Mouse (Mus musculus): Measurements from ENCODE around the gene Pias1. TPM values are rescaled to one million over a fixed set of nuclear protein-coding genes. Genes with fewer than 3 reads are reported as not detected.

Pias1 gene
- total and polyA plus RNA-seq, 3 experiments: 7.7 to 21.5 TPM; not detected in 1

DNA sequence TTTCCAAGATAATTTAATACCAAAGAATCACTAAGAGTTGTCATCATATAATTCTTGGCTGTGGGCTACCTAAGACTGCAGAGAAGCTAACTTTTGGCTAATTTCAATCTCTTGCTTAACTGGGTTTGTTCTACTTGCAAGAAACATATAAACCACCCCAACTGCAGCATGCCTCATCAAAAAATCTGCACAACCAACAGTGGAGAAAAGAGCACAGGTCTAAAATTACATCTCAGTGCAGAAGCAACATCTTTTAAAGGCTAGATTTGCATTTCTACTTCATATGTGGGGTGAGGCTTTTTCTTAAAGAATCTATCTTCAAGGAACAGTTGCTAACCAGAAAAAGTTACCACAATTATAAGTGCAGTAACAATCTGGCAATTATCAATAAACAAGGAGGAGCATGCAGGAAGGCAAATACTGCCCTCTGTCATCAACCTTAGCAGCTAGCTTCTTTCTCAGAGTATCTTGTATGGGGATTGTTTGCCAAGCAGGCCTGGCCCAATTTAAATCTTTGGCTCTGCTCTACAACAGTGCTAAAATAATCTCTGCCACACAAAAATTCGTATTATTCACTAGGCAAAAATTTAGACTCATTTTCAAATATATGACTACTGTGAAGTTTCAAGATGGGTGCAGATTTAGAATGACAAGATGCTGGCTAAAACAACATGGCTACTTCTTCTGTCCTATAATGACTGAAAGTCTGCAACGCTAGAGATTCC lies 62.7 kb downstream of the Pias1 start:
- Histone ChIP-seq H3K9ac (ENCODE audit: control insufficient read depth, low read depth, low read length, poor library complexity, severe bottlenecking) (no peak overlapping the region), H3K79me2 (ENCODE audit: control insufficient read depth, insufficient read depth, low read length, poor library complexity) (peaks cover 3% of the 10 kb centered on the region), H3K9me3 (replicated peaks; ENCODE audit: insufficient read depth, low read length) (no peaks in the 10 kb centered on the region), H3K27ac (ENCODE audit: control insufficient read depth, low read depth, low read length) (no peak overlapping the region), H3K4me1 (ENCODE audit: control insufficient read depth in 1 of 2, insufficient read depth in 2 of 2, low read length in 2 of 2) (no peaks in the 10 kb centered on the region), H3K4me3 (ENCODE audit: control insufficient read depth in 1 of 2, insufficient read depth in 1 of 2, low read depth in 2 of 2, low read length in 2 of 2) (no peak overlapping the region), H3K27me3 (ENCODE audit: control insufficient read depth in 1 of 2, insufficient read depth in 2 of 2, low read length in 2 of 2) (no peaks in the 10 kb centered on the region), H3K36me3 (ENCODE audit: control insufficient read depth in 1 of 2, insufficient read depth in 2 of 2, low read length in 2 of 2) (peaks cover 0 to 1% of the 10 kb centered on the region in 2 experiments; a peak in 2 of 4 replicates)
- TF ChIP-seq POLR2A (IDR thresholded peaks at IDR 0.05; ENCODE audit: control insufficient read depth in 1 of 2, insufficient read depth in 1 of 2, low read depth in 1 of 2, low read length in 2 of 2, poor library complexity in 1 of 2) (no peak), POLR2AphosphoS2 (IDR thresholded peaks at IDR 0.05; ENCODE audit: low read length) (no peak)
- DNase-seq (ENCODE audit: low read depth, low spot score): no peak

DNA sequence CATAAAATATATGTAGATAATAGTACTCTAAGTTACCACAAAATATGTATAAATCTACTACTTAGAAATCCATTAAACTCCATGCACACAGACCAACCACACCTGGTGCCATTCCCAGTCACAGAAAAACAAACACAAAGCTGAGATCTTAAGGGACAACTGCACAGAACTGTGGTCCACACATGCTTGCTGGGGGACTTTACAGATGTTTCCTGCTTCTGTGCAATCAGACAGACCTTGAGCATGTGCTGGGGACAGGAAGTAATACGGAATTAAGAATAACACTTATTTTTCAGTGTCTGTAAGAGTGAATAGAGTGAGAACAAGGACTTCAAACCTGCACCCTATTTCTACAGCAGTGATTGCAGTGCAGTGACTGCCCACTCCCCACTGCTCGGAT lies 66.8 kb downstream of the Pias1 start:
- H3K4me1 ChIP-seq (ENCODE audit: control insufficient read depth in 1 of 2, insufficient read depth in 2 of 2, low read length in 2 of 2): peaks cover 0 to 2% of the 10 kb centered on the region in 2 experiments; a peak in 2 of 4 replicates
- no peak for TF ChIP-seq MYB (IDR thresholded peaks at IDR 0.05; ENCODE audit: low read depth, low read length)
- no peak for TF ChIP-seq GABPA (IDR thresholded peaks at IDR 0.05; ENCODE audit: low read depth, low read length)
- no peak for TF ChIP-seq TBP (IDR thresholded peaks at IDR 0.05; ENCODE audit: low read depth, low read length)
- no peak for TF ChIP-seq SIN3A (IDR thresholded peaks at IDR 0.05; ENCODE audit: low read length)
- no peak for TF ChIP-seq NRF1 (IDR thresholded peaks at IDR 0.05; ENCODE audit: insufficient read depth, low read depth, low read length, poor library complexity, severe bottlenecking)
- TF ChIP-seq NELFE (IDR thresholded peaks at IDR 0.05; ENCODE audit: low read depth, low read length): no peak
- no peak for TF ChIP-seq E2F4 (IDR thresholded peaks at IDR 0.05; ENCODE audit: borderline replicate concordance, low read depth, low read length)
- no peak for TF ChIP-seq ETS1 (IDR thresholded peaks at IDR 0.05; ENCODE audit: low read depth, low read length)
- TF ChIP-seq MAX (IDR thresholded peaks at IDR 0.05; ENCODE audit: low read length): no peak
- TF ChIP-seq SMC3 (IDR thresholded peaks at IDR 0.05; ENCODE audit: low read depth, low read length): no peak
- no peak for TF ChIP-seq TCF12 (IDR thresholded peaks at IDR 0.05; ENCODE audit: low read depth, low read length)
- TF ChIP-seq HCFC1 (IDR thresholded peaks at IDR 0.05; ENCODE audit: low read depth, low read length): no peak
- DNase-seq (ENCODE audit: low read depth, low spot score): no peak
- H3K79me2 ChIP-seq (ENCODE audit: control insufficient read depth, insufficient read depth, low read length, poor library complexity): no peaks in the 10 kb centered on the region
- H3K36me3 ChIP-seq (ENCODE audit: control insufficient read depth in 1 of 2, insufficient read depth in 2 of 2, low read length in 2 of 2): peaks cover 6% of the 10 kb centered on the region in 2 experiments
- no peak overlapping the region for H3K9ac ChIP-seq (ENCODE audit: control insufficient read depth, low read depth, low read length, poor library complexity, severe bottlenecking)
- no peaks in the 10 kb centered on the region for H3K9me3 ChIP-seq (replicated peaks; ENCODE audit: insufficient read depth, low read length)
- no peak overlapping the region for H3K4me3 ChIP-seq (ENCODE audit: control insufficient read depth in 1 of 2, insufficient read depth in 1 of 2, low read depth in 2 of 2, low read length in 2 of 2)
- H3K27me3 ChIP-seq (ENCODE audit: control insufficient read depth in 1 of 2, insufficient read depth in 2 of 2, low read length in 2 of 2): no peaks in the 10 kb centered on the region
- no peak overlapping the region for H3K27ac ChIP-seq (ENCODE audit: control insufficient read depth, low read depth, low read length)

DNA sequence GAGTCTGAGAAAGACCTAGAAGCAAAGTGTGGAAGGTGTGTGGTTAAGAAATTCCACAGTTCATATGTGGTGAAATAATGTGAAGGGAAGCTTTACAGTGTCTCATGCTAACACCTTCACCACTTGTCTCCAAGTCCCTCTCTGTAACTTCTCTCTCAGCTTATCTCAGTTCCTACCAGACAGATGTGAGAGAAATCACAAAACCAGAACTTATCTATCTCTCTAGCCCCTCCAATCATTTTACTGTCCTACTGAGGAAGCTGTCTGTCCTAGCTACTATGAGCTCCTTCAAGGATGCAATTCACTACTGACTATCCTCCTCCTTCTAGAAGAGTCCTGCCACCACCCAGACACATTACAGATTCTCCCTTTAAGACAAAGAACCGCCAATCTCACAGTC lies 70.7 kb downstream of the Pias1 start:
- H3K4me3 ChIP-seq (ENCODE audit: control insufficient read depth in 1 of 2, insufficient read depth in 1 of 2, low read depth in 2 of 2, low read length in 2 of 2): no peak overlapping the region
- no peaks in the 10 kb centered on the region for H3K27me3 ChIP-seq (ENCODE audit: control insufficient read depth in 1 of 2, insufficient read depth in 2 of 2, low read length in 2 of 2)
- peaks cover 0 to 2% of the 10 kb centered on the region in 2 experiments; a peak in 2 of 4 replicates for H3K4me1 ChIP-seq (ENCODE audit: control insufficient read depth in 1 of 2, insufficient read depth in 2 of 2, low read length in 2 of 2)
- H3K36me3 ChIP-seq (ENCODE audit: control insufficient read depth in 1 of 2, insufficient read depth in 2 of 2, low read length in 2 of 2): peaks cover 10 to 13% of the 10 kb centered on the region in 2 experiments
- DNase-seq (ENCODE audit: low read depth, low spot score): peak; percentile 44
- H3K9me3 ChIP-seq (replicated peaks; ENCODE audit: insufficient read depth, low read length): no peaks in the 10 kb centered on the region
- no peak overlapping the region for H3K27ac ChIP-seq (ENCODE audit: control insufficient read depth, low read depth, low read length)
- H3K9ac ChIP-seq (ENCODE audit: control insufficient read depth, low read depth, low read length, poor library complexity, severe bottlenecking): no peak overlapping the region
- TF ChIP-seq POLR2A (IDR thresholded peaks at IDR 0.05; ENCODE audit: control insufficient read depth in 1 of 2, insufficient read depth in 1 of 2, low read depth in 1 of 2, low read length in 2 of 2, poor library complexity in 1 of 2) (no peak), HCFC1 (IDR thresholded peaks at IDR 0.05; ENCODE audit: low read depth, low read length) (no peak), POLR2AphosphoS2 (IDR thresholded peaks at IDR 0.05; ENCODE audit: low read length) (no peak), EP300 (IDR thresholded peaks at IDR 0.05; ENCODE audit: low read depth in 1 of 2, low read length in 2 of 2) (peak; percentile 23 to 45; a peak in 1 of 4 replicates), RCOR1 (IDR thresholded peaks at IDR 0.05; ENCODE audit: low read depth, low read length) (peak; percentile 87), GATA1 (IDR thresholded peaks at IDR 0.05; ENCODE audit: low read depth, low read length) (peak; percentile 74), TCF12 (IDR thresholded peaks at IDR 0.05; ENCODE audit: low read depth, low read length) (peak; percentile 27; the same call in 1 of the 2 replicates), NELFE (IDR thresholded peaks at IDR 0.05; ENCODE audit: low read depth, low read length) (no peak), TBP (IDR thresholded peaks at IDR 0.05; ENCODE audit: low read depth, low read length) (no peak), ELF1 (IDR thresholded peaks at IDR 0.05; ENCODE audit: low read depth, low read length) (no peak), TAL1 (IDR thresholded peaks at IDR 0.05; ENCODE audit: low read length) (no peak), ZKSCAN1 (IDR thresholded peaks at IDR 0.05; ENCODE audit: low read depth, low read length) (no peak)
- H3K79me2 ChIP-seq (ENCODE audit: control insufficient read depth, insufficient read depth, low read length, poor library complexity): no peaks in the 10 kb centered on the region

Measured in MEL (cell line).